Mouse (Mus musculus) MEL (cell line): ENCODE measurements around the gene Cyth2. TPM values are rescaled to one million over a fixed set of nuclear protein-coding genes. Genes with fewer than 3 reads are reported as not detected.

ENCODE experiments used
- DNase-seq: peaks from one replicate; pipeline ENCODE4 v3.0.0; 2011; ENCODE audit warnings: low read depth, low spot score
- H3K27ac ChIP-seq: 2 replicates; pipeline ENCODE4 v1.5.1; 2012; ENCODE audit warnings: low read depth, mild to moderate bottlenecking, control low read depth, low read length, moderate library complexity; ENCODE audit not compliant: control insufficient read depth
- H3K27me3 ChIP-seq, 2 experiments: fragments of 150-350 bp in 1 of 2; sonication (generic) in 1 of 2; 2 replicates each; pipeline ENCODE4 v1.6.1; 2012; ENCODE audit warnings: low read length in 2 of 2, mild to moderate bottlenecking in 2 of 2, improper control_type of control experiment in 1 of 2, moderate library complexity in 1 of 2; ENCODE audit not compliant: insufficient read depth in 2 of 2, control insufficient read depth in 1 of 2
- H3K36me3 ChIP-seq, 2 experiments: 2 replicates each; pipeline ENCODE4 v1.6.1; 2012 to 2014; ENCODE audit warnings: low read length in 2 of 2, improper control_type of control experiment in 1 of 2, inconsistent platforms in 1 of 2, mild to moderate bottlenecking in 1 of 2; ENCODE audit not compliant: insufficient read depth in 2 of 2, control insufficient read depth in 1 of 2
- H3K4me1 ChIP-seq, 2 experiments: fragments of 150-350 bp in 1 of 2; sonication (generic) in 1 of 2; 2 replicates each; pipeline ENCODE4 v1.6.1; 2012; ENCODE audit warnings: low read length in 2 of 2, improper control_type of control experiment in 1 of 2, mild to moderate bottlenecking in 1 of 2; ENCODE audit not compliant: insufficient read depth in 2 of 2, control insufficient read depth in 1 of 2
- H3K4me3 ChIP-seq, 2 experiments: fragments of 150-350 bp in 1 of 2; sonication (generic) in 1 of 2; 2 replicates each; pipeline ENCODE4 v1.5.1; 2012; ENCODE audit warnings: low read depth in 2 of 2, low read length in 2 of 2, mild to moderate bottlenecking in 2 of 2, moderate library complexity in 2 of 2, control low read depth in 1 of 2, improper control_type of control experiment in 1 of 2; ENCODE audit not compliant: control insufficient read depth in 1 of 2, insufficient read depth in 1 of 2
- H3K79me2 ChIP-seq: 2 replicates; pipeline ENCODE4 v1.6.1; 2012; ENCODE audit warnings: mild to moderate bottlenecking, low read length, moderate library complexity; ENCODE audit not compliant: control insufficient read depth, poor library complexity, insufficient read depth
- H3K9ac ChIP-seq: 2 replicates; pipeline ENCODE4 v1.6.1; 2012; ENCODE audit warnings: low read depth, mild to moderate bottlenecking, control low read depth, low read length, moderate library complexity; ENCODE audit not compliant: control insufficient read depth, poor library complexity, severe bottlenecking
- H3K9me3 ChIP-seq: fragments of 150-350 bp; sonication (generic); replicated peaks from 2 replicates; pipeline ENCODE4 v1.6.1; 2012; ENCODE audit warnings: mild to moderate bottlenecking, low read length, improper control_type of control experiment, moderate library complexity; ENCODE audit not compliant: insufficient read depth
- BHLHE40 ChIP-seq: IDR thresholded peaks from 2 replicates; pipeline ENCODE4 v1.6.1; 2012; ENCODE audit warnings: low read depth, mild to moderate bottlenecking, inconsistent platforms, low read length, improper control_type of control experiment, borderline replicate concordance
- CTCF ChIP-seq, 3 experiments: IDR thresholded peaks in 2 of 3; conservative IDR thresholded peaks in 1 of 3; 2 replicates each; pipeline ENCODE4 v1.5.1; 2011 to 2012; ENCODE audit warnings: low read length in 3 of 3, low read depth in 2 of 3, mild to moderate bottlenecking in 2 of 3, improper control_type of control experiment in 1 of 3, inconsistent platforms in 1 of 3, mixed read lengths in 1 of 3, moderate library complexity in 1 of 3; ENCODE audit not compliant: control insufficient read depth in 1 of 3, insufficient read depth in 1 of 3, poor library complexity in 1 of 3, severe bottlenecking in 1 of 3
- ELF1 ChIP-seq: IDR thresholded peaks from 2 replicates; pipeline ENCODE4 v1.6.1; 2014; ENCODE audit warnings: low read depth, mild to moderate bottlenecking, inconsistent platforms, low read length, improper control_type of control experiment, moderate library complexity
- EP300 ChIP-seq, 2 experiments: IDR thresholded peaks; 2 replicates each; pipeline ENCODE4 v1.6.1; 2011; ENCODE audit warnings: improper control_type of control experiment in 2 of 2, low read length in 2 of 2, low read depth in 1 of 2, mild to moderate bottlenecking in 1 of 2
- ETS1 ChIP-seq: IDR thresholded peaks from 2 replicates; pipeline ENCODE4 v1.6.1; 2012; ENCODE audit warnings: low read depth, mild to moderate bottlenecking, inconsistent platforms, low read length, improper control_type of control experiment, moderate library complexity
- GABPA ChIP-seq: IDR thresholded peaks from 2 replicates; pipeline ENCODE4 v1.6.1; 2012; ENCODE audit warnings: low read depth, mild to moderate bottlenecking, inconsistent platforms, low read length, improper control_type of control experiment, moderate library complexity
- GATA1 ChIP-seq: IDR thresholded peaks from 2 replicates; pipeline ENCODE4 v1.6.1; 2011; ENCODE audit warnings: low read depth, low read length, improper control_type of control experiment
- HCFC1 ChIP-seq: IDR thresholded peaks from 2 replicates; pipeline ENCODE4 v1.6.1; 2012; ENCODE audit warnings: low read depth, mild to moderate bottlenecking, inconsistent platforms, low read length, improper control_type of control experiment, moderate library complexity
- KAT2A ChIP-seq: conservative IDR thresholded peaks from 2 replicates; pipeline ENCODE4 v1.6.1; 2012; ENCODE audit warnings: low read depth, low read length, improper control_type of control experiment, inconsistent platforms
- MAFK ChIP-seq: IDR thresholded peaks from 2 replicates; pipeline ENCODE4 v1.6.1; 2011; ENCODE audit warnings: low read depth, mild to moderate bottlenecking, low read length, improper control_type of control experiment, borderline replicate concordance
- MAX ChIP-seq: IDR thresholded peaks from 2 replicates; pipeline ENCODE4 v1.6.1; 2011; ENCODE audit warnings: low read length, improper control_type of control experiment
- MEF2A ChIP-seq: IDR thresholded peaks from 2 replicates; pipeline ENCODE4 v1.6.1; 2014; ENCODE audit warnings: low read depth, mild to moderate bottlenecking, inconsistent platforms, low read length, improper control_type of control experiment; ENCODE audit not compliant: poor library complexity, insufficient replicate concordance, severe bottlenecking; ENCODE audit errors: extremely low read depth
- MXI1 ChIP-seq: IDR thresholded peaks from 2 replicates; pipeline ENCODE4 v1.6.1; 2011; ENCODE audit warnings: mild to moderate bottlenecking, low read depth, low read length, improper control_type of control experiment
- MYB ChIP-seq: IDR thresholded peaks from 2 replicates; pipeline ENCODE4 v1.6.1; 2011; ENCODE audit warnings: mild to moderate bottlenecking, low read depth, low read length, improper control_type of control experiment
- MYC ChIP-seq: IDR thresholded peaks from 2 replicates; pipeline ENCODE4 v1.6.1; 2011; ENCODE audit warnings: low read depth, mild to moderate bottlenecking, low read length, improper control_type of control experiment, moderate library complexity
- NELFE ChIP-seq: IDR thresholded peaks from 2 replicates; pipeline ENCODE4 v1.6.1; 2011; ENCODE audit warnings: low read depth, low read length, improper control_type of control experiment
- POLR2A ChIP-seq, 2 experiments: IDR thresholded peaks; 2 replicates each; pipeline ENCODE4 v1.6.1; 2011 to 2012; ENCODE audit warnings: low read length in 2 of 2, mild to moderate bottlenecking in 2 of 2, control low read depth in 1 of 2, improper control_type of control experiment in 1 of 2, low read depth in 1 of 2, moderate library complexity in 1 of 2; ENCODE audit not compliant: control insufficient read depth in 1 of 2, insufficient read depth in 1 of 2, poor library complexity in 1 of 2
- POLR2AphosphoS2 ChIP-seq: IDR thresholded peaks from 2 replicates; pipeline ENCODE4 v1.6.1; 2011; ENCODE audit warnings: low read length, improper control_type of control experiment
- POLR2AphosphoS5 ChIP-seq: IDR thresholded peaks from 2 replicates; pipeline ENCODE4 v1.6.1; 2012; ENCODE audit warnings: low read depth, borderline replicate concordance, mild to moderate bottlenecking, inconsistent platforms, low read length, moderate library complexity, mixed read lengths
- RAD21 ChIP-seq: IDR thresholded peaks from 2 replicates; pipeline ENCODE4 v1.6.1; 2011; ENCODE audit warnings: mild to moderate bottlenecking, low read depth, low read length, improper control_type of control experiment
- RCOR1 ChIP-seq: IDR thresholded peaks from 2 replicates; pipeline ENCODE4 v1.6.1; 2012; ENCODE audit warnings: low read depth, mild to moderate bottlenecking, inconsistent platforms, low read length, improper control_type of control experiment
- SIN3A ChIP-seq: IDR thresholded peaks from 2 replicates; pipeline ENCODE4 v1.6.1; 2012; ENCODE audit warnings: low read length, improper control_type of control experiment, inconsistent platforms
- TAL1 ChIP-seq: IDR thresholded peaks from 2 replicates; pipeline ENCODE4 v1.6.1; 2012; ENCODE audit warnings: mild to moderate bottlenecking, inconsistent platforms, low read length, moderate library complexity, mixed read lengths
- TCF12 ChIP-seq: IDR thresholded peaks from 2 replicates; pipeline ENCODE4 v1.6.1; 2014; ENCODE audit warnings: low read depth, mild to moderate bottlenecking, inconsistent platforms, low read length, improper control_type of control experiment, moderate library complexity
- UBTF ChIP-seq: IDR thresholded peaks from 2 replicates; pipeline ENCODE4 v1.6.1; 2012; ENCODE audit warnings: low read depth, mild to moderate bottlenecking, inconsistent platforms, low read length, improper control_type of control experiment, moderate library complexity, borderline replicate concordance; ENCODE audit not compliant: insufficient read depth
- USF1 ChIP-seq: IDR thresholded peaks from 2 replicates; pipeline ENCODE4 v1.6.1; 2014; ENCODE audit warnings: low read depth, mild to moderate bottlenecking, inconsistent platforms, low read length, improper control_type of control experiment, moderate library complexity
- ZKSCAN1 ChIP-seq: IDR thresholded peaks from 2 replicates; pipeline ENCODE4 v1.6.1; 2012; ENCODE audit warnings: low read depth, mild to moderate bottlenecking, inconsistent platforms, low read length, improper control_type of control experiment, moderate library complexity
- ZMIZ1 ChIP-seq: IDR thresholded peaks from 2 replicates; pipeline ENCODE4 v1.6.1; 2012; ENCODE audit warnings: low read depth, mild to moderate bottlenecking, inconsistent platforms, low read length, improper control_type of control experiment, moderate library complexity
- ZNF384 ChIP-seq: IDR thresholded peaks from 2 replicates; pipeline ENCODE4 v1.6.1; 2012; ENCODE audit warnings: low read depth, mild to moderate bottlenecking, inconsistent platforms, low read length, improper control_type of control experiment
- polyA plus RNA-seq, 2 experiments: library from polyadenylated mRNA; stranded (reverse) in 1 of 2; unstranded in 1 of 2; fragments of >175 nt in 1 of 2; fragments of >200 nt in 1 of 2; gene quantifications; 2 replicates each; pipeline versions ENCODE4 v1.2.1 to v1.2.4; 2012; ENCODE audit warnings: low replicate concordance in 2 of 2, low read depth in 1 of 2; ENCODE audit not compliant: insufficient read length in 2 of 2, insufficient read depth in 1 of 2, missing spikeins in 1 of 2
- total RNA-seq: library from RNA; depleted of rRNA; stranded (reverse); fragments of 300-350 nt; gene quantifications from 2 replicates; pipeline ENCODE4 v1.2.3, GENCODE M21; 2012

The Cyth2 gene
- total and polyA plus RNA-seq, 3 experiments: 52.9 to 92.2 TPM; not detected in 1

GRCm38 (mm10) chr7:45831128-45831525 is 16.7 kb upstream of the Cyth2 start:
- Histone ChIP-seq H3K36me3 (peaks cover 2 to 11% of the 10 kb centered on the region in 2 experiments), H3K79me2 (peaks cover 22% of the 10 kb centered on the region), H3K27ac (peak overlapping the region; percentile 54), H3K9me3 (no peaks in the 10 kb centered on the region), H3K9ac (peak overlapping the region; percentile 94), H3K27me3 (no peaks in the 10 kb centered on the region), H3K4me1 (peaks cover 0 to 14% of the 10 kb centered on the region in 2 experiments; a peak in 3 of 4 replicates), H3K4me3 (peak overlapping the region; percentile 91 to 95)
- peak; percentile 43 for DNase-seq
- TF ChIP-seq EP300 (IDR thresholded peaks at IDR 0.05; ENCODE audit: low read depth in 1 of 2, low read length in 2 of 2): no peak
- TF ChIP-seq MYC: no peak
- no peak for TF ChIP-seq HCFC1
- no peak for TF ChIP-seq GABPA

- peak within 1 kb of the TSS; percentile 91 to 95 for H3K4me3 ChIP-seq
- peaks cover 2 to 11% of the 10 kb centered on the region in 2 experiments for H3K36me3 ChIP-seq
- H3K9ac ChIP-seq: peak within 1 kb of the TSS; percentile 94
- H3K27ac ChIP-seq: peak within 1 kb of the TSS; percentile 58
- H3K79me2 ChIP-seq: peaks cover 22% of the 10 kb centered on the region
- DNase-seq: peak; percentile 96
- peaks cover 0 to 14% of the 10 kb centered on the region in 2 experiments; a peak in 3 of 4 replicates for H3K4me1 ChIP-seq
- H3K9me3 ChIP-seq: no peaks in the 10 kb centered on the region
- no peaks in the 10 kb centered on the region for H3K27me3 ChIP-seq
- no peak for TF ChIP-seq EP300 (IDR thresholded peaks at IDR 0.05; ENCODE audit: low read depth in 1 of 2, low read length in 2 of 2)
- TF ChIP-seq ZNF384: no peak
- peak; percentile 30; the same call in 1 of the 2 replicates for TF ChIP-seq TCF12
- peak; percentile 92 for TF ChIP-seq ELF1
- no peak for TF ChIP-seq GATA1
- TF ChIP-seq MYC: peak; percentile 99
- no peak for TF ChIP-seq USF1
- TF ChIP-seq GABPA: no peak
- no peak for TF ChIP-seq RAD21
- TF ChIP-seq KAT2A: peak; percentile 79
- peak; percentile 98 for TF ChIP-seq MAX
- no peak for TF ChIP-seq CTCF (IDR thresholded peaks at IDR 0.05 in 2 of 3, conservative IDR thresholded peaks at IDR 0.05 in 1 of 3; ENCODE audit: control insufficient read depth in 1 of 3, insufficient read depth in 1 of 3, low read depth in 2 of 3, low read length in 3 of 3, poor library complexity in 1 of 3, severe bottlenecking in 1 of 3)
- TF ChIP-seq UBTF: no peak
- TF ChIP-seq MEF2A: no peak
- peak; percentile 94 for TF ChIP-seq HCFC1
- peak; percentile 49; the same call in 1 of the 2 replicates for TF ChIP-seq POLR2AphosphoS2
- no peak for TF ChIP-seq ZKSCAN1
- peak; percentile 100 for TF ChIP-seq MXI1
- peak; percentile 99 for TF ChIP-seq SIN3A
- peak; percentile 72 to 84 for TF ChIP-seq POLR2A (IDR thresholded peaks at IDR 0.05; ENCODE audit: control insufficient read depth in 1 of 2, insufficient read depth in 1 of 2, low read depth in 1 of 2, low read length in 2 of 2, poor library complexity in 1 of 2)
- no peak for TF ChIP-seq MYB
- peak; percentile 43; the same call in 1 of the 2 replicates for TF ChIP-seq BHLHE40
- no peak for TF ChIP-seq MAFK
- no peak for TF ChIP-seq TAL1
- TF ChIP-seq RCOR1: no peak
- TF ChIP-seq POLR2AphosphoS5: no peak; the same call in 1 of the 2 replicates
- TF ChIP-seq ETS1: no peak
- peak; percentile 83 for TF ChIP-seq NELFE
- TF ChIP-seq ZMIZ1: 0 out of 2 replicates have a peak, but pooled peaks have one; percentile 11
Observed at GRCm38 (mm10) chr7:45830427-45831127, 16.2 kb upstream of the Cyth2 start, which contains the start of gene Grwd1. Gene Grwd1 (minus strand): TSS chr7:45830944.
